Mouse (Mus musculus) activated CD4-positive, CD25-positive, alpha-beta regulatory T cell, adult 4 months (primary cell): ENCODE measurements around the gene March6. TPM values are rescaled to one million over a fixed set of nuclear protein-coding genes. Genes with fewer than 3 reads are reported as not detected.

Experiments used
- ATAC-seq: one replicate; pipeline ENCODE4 v1.8.0; 2017
- polyA plus RNA-seq, 2 experiments: library from polyadenylated mRNA; unstranded; fragments of 100-300 nt; shearing (Covaris generic); gene quantifications; one replicate each; pipeline ENCODE4 v1.2.1; 2017

March6 gene
- polyA plus RNA-seq, 2 experiments from 2014 or later = 21.1 to 21.5 TPM

DNA sequence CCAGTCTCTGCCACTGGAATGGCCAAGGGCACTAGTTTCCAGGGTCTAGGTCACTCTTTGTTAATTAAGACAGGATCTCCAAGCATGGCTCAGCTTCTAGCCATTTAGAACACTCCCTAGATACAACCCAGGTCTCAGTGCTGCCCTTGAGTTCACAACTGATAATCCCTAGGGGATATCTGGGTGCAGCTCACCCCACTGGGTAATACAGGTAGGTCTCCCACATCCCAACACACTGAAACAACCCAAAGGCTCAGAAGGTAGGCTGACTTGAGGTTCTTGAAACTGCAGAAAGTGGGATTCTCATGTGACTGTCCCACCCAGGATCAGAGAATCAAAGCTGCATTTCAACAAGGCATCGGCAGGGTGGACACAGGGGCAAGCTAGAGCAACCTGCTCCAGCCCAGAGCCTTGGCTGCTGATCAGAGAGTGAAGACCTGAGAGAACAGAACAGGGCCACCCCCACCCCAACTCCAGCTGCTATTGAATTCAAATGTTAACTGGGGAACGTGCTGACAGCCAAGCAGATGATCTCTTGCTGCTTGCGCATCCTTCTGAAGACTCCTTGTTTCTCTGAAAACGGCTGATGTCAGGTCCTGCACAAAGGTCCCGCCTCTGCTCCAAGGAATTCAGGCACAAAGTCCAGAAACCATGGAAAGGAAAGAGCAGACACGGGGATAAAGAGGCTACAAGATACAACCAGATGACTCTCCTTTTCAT lies 116.5 kb downstream of the March6 start:
- ATAC-seq = no peak

DNA sequence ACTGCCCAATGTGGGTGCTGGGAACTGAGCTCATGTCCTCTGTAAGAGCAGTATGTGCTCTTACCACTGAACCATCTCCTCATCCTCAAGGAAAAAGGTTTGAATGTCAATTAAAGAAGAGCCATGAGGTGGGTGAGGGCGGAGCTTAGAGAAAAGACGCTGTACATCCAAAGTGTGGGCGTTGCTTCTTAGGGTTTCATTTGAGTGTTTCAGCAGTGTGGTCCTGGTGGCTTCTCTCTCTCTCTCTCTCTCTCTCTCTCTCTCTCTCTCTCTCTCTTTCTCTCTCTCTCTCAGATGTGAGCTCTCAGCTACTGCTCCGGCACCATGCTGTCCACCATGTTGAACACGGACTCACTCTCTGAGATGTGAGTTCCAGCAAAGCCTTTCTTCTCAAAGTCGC lies 117.2 kb downstream of the March6 start:
- ATAC-seq = no peak

DNA sequence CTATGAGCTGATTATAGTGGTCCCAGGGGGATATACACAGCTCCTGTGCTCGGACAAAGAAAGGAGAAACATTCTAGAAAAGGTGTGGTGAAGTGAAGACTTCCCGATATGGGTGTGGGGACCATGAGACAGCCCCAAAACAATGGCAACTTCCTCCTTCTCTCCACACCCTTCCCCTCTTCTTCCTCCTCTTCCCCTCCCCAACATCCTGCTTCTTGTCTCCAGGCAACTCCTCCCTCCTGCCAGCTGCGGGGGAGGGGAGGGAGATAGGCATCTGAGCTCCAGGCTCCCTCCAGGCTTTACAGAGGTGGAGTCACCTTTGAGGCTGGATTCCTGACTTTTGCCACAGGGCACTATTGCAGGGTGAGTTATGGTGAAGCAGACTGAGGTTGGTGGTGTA lies 117.9 kb downstream of the March6 start:
- no peak for ATAC-seq

DNA sequence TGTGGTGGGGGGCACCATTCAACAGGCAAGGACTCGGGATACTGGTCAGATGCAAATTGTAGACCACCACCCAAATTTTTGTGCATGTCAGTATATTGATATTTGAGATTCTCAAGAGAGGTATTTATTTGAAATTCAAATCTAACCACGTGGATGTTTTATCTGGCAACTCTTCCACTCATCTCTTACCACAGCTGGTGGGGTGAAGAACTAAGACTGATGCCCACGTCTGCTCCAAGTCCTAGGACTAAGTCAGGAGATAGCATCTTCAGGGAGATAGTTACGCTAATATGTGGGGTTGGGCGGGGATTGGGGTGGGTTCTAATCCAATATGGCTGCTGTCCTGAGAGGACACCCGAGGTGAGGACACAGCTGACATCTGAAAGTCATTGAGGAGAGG lies 118.4 kb downstream of the March6 start:
- ATAC-seq = no peak

DNA sequence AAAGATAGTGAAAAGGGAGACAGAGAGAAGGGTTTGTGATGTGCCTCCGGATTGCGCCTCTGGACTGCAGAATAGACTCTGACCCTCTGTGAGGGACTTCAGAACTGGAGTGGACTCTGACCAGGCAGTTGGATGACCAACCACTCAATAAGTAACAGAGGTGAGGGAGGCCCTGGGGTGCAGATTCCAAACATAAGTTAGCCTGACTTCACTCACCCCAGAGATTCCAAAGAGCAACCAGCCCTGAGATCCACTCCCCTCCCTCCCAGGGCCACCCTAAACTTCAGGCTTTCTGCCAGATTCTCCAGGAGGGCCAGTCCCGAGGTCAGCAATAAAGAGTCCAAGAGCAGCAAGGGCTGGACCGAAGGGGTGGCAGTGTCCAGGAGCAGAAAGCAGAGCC lies 123.4 kb downstream of the March6 start:
- no peak for ATAC-seq

DNA sequence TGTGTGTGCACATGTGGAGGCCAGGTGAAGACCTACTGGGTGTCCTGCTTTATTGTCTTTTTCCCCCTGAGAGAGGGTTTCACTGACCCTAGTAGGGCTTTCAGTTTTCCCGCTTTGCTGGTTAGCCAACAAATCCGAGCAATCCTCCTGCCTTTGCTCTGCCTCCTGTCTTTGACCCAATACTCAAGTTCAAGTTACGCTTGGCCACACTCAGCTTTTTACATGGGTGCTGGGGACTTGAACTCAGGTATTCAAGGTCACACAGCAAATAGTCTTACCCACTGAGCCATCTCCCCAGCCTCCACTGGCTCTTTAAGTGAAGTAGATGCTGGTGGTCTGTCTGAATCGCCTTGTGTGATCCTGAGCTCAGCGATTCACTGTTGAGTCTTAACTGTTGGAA lies 124.0 kb downstream of the March6 start:
- ATAC-seq = no peak

Other genes with a start within 250 kb of the March6 start
- gene Ankrd33b, start 163.3 kb downstream of the March6 start, polyA plus RNA-seq = under 1 TPM in 1 of 2 experiments, not detected in 1; 0.71 TPM
- 1 to 10 TPM in 1 of 2 experiments, under 1 TPM in 1; 0.94 to 1.3 TPM for gene Ropn1l, start 77.3 kb downstream of the March6 start, polyA plus RNA-seq
- gene Cmbl, start 34.3 kb upstream of the March6 start, polyA plus RNA-seq = under 1 TPM in 1 of 2 experiments, not detected in 1; 0.80 TPM
- 100 to 1,000 TPM; 432 to 525 TPM for gene Cct5, start 70.8 kb upstream of the March6 start, polyA plus RNA-seq
- gene Fam173b, start 70.8 kb upstream of the March6 start, polyA plus RNA-seq = 10 to 100 TPM; 20.0 to 26.3 TPM